Mouse (Mus musculus) testis, postnatal 14 days (tissue): ENCODE data around the gene Galnt7.
"Not testable (repeated sequence)": the region's sequence is repeated elsewhere in the genome, so short reads cannot be mapped to it uniquely, and the experiment has no call there.

Source experiments
- DNase-seq: peaks from one replicate; pipeline ENCODE4 v3.0.0; 2021; ENCODE audit warnings: low spot score

The Galnt7 gene

GRCm38 (mm10) chr8:57540110-57540838 is 112.6 kb downstream of the Galnt7 start:
- no peak for DNase-seq

GRCm38 (mm10) chr8:57538601-57539000 is 114.2 kb downstream of the Galnt7 start:
- DNase-seq = no peak

DNA sequence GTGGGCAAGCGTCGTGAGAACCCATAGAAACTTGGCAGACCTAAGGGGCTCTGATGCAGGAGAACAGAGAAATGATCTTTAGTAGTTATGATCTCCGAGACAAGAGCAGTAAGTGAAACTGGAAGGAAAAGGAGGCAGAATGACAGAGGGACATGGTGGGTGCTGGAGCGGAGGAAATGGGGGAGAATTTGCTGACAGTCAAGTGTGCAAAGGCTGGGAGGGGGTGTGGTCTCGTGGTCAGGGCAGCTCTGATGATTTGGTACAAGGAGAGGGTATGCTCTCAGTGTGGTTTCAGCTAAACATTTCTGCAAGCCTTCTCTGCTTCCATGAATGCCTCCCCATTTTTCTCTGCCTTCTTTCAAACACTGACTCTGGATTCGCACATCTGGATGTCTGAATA is 116.7 kb downstream of the Galnt7 start:
- DNase-seq = no peak

DNA sequence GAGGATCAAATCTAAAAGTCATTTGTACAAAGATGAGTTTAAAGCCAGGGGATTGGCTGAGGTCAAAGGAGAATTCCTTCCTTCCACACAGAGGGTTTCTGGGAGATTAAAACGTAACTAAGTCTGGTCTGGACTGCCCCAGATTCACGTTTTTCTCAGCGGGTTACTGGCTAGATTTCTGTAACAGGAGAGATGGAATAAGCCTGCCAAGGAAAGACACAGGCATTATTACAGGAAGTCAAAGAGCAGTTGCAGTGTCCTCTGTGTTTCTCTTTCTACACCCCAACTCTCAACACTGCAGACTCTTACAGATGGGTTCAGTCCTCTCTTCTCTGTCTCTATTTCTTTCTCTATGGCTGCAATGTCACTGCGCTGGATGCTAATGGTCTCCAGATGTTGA is 118.3 kb downstream of the Galnt7 start:
- DNase-seq = no peak

DNA sequence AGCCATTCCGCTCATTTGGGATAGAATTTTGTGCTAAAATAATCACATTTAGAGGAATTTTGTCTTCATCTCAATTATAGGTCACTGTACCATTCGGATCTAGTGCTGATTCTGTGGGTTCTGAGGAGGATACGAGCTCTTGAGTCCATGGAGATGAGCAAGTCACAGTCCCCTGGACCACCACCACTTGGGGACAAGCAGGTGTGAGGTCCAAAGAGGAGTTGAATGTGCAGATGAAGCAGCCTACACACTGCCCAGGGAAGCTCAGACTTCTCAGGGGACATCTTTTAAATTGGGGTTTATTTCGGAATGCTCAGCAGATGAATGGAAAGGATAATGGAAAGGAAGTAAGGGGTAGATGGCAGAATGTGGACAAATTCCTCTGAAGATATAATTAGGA is 119.7 kb downstream of the Galnt7 start:
- DNase-seq = no peak

GRCm38 (mm10) chr8:57532223-57532622 is 120.6 kb downstream of the Galnt7 start:
- DNase-seq = no peak

DNA sequence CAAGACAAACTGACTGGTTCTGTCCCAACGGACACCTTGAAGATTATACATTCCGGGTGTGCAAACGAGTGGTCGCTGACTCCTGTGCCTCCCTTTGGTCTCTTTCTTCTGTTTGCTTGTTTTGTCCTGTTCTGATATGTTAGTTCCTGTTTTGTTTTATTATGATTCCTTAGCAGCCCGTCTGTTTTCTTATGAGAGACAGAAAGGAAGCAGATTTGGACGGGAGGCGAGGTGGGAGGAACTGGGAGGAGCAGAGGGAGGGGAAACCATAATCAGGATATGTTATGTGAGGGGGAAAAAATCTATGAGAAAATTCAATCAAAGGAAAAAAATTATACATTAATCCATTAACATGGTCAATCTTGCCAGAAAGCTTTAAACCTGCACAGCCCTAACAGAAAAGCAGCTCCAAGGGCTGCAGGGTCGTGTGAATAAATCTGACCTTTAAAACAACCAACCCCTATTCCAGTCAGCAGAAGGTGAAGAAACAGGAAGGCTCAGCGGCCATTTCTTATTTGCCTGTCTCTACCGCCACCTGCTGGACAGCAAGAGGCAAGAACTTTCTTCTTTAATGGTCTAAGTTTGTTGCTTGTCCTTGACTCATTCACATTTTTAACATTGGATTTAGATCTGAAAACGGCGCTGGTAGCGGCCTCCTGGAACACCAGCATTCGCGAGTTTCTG is 122.0 kb downstream of the Galnt7 start:
- peak; percentile 56 for DNase-seq

GRCm38 (mm10) chr8:57530238-57530637 is 122.6 kb downstream of the Galnt7 start:
- DNase-seq = no peak

DNA sequence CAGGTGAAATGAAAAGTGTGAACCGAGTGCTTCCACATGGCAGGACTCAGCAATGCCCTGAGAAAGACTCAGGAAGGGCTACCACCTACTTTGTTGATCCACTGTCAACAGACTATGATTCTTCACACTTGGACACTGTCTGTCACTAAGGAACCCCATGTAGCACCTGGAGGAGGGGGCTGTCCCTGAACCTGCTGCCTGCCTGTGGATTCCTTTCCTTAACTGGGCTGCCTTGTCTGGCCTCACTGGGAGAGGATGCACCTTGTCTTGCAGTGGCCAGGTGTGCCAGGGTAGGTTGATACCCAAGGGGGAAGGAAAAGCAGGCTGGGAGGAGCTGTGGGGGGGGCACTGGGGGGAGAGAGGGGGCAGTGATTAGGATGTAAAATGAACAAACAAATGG is 124.8 kb downstream of the Galnt7 start:
- no peak for DNase-seq

- no peak for DNase-seq
These were observed 132.5 kb downstream of the Galnt7 start for GRCm38 (mm10) chr8:57520186-57520786.

DNA sequence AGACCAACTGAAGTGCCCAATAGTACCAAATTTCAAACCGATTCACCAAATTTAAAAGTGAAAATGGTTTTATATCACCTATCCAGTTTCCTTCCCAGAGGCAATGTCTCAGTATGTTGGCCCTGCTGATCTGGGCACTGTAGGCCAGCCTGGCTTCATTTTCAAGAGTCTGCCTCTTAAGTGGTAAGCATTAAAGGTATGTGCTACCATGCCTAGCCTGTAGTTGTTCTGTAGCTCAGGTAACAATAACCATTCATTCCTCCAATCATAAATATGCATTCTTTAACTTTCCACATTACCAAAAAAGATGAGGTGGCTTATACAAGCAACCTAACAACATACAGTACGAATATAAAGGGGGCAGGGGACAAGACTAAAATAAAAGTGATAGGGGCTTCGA is 135.1 kb downstream of the Galnt7 start:
- DNase-seq = no peak

- not testable (repeated sequence) for DNase-seq
These were observed 136.1 kb downstream of the Galnt7 start for GRCm38 (mm10) chr8:57516685-57517084.

GRCm38 (mm10) chr8:57513178-57513661 is 139.6 kb downstream of the Galnt7 start:
- not testable (repeated sequence) for DNase-seq

GRCm38 (mm10) chr8:57512141-57513056 is 140.4 kb downstream of the Galnt7 start:
- peak; percentile 55 for DNase-seq

GRCm38 (mm10) chr8:57511316-57512118 is 141.3 kb downstream of the Galnt7 start, which contains the start of gene Hmgb2:
Gene Hmgb2 (plus strand): TSS chr8:57511907.
- DNase-seq = peak; percentile 100

- peak; percentile 72 for DNase-seq
These were observed 142.0 kb downstream of the Galnt7 start for GRCm38 (mm10) chr8:57510791-57511315.

- DNase-seq = no peak
These were observed 144.2 kb downstream of the Galnt7 start for GRCm38 (mm10) chr8:57508657-57509056.

DNA sequence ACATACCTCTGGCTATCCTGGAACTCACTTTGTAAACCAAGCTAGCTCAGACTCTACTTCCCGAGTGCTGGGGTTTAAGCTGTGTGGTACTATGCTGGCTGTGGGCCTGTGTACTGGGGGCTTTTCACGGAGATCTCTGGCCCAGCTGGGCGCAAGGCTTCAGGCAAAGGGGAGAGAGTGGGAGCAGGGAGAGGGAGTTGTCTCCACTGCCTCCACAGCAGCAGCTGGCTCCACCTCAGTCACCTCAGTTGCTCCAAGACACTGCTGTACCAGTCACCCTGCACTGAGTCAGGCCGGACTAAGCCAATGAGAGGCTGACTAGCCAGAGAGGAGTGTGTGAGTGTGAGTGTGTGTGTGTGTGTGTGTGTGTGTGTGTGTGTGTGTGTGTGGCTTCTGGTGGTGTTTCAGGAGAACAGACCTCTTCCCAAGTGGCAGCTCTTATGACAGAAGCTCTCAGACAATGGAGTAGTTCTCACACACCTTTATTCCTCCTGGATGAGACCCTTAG is 145.2 kb downstream of the Galnt7 start:
- no peak for DNase-seq

DNA sequence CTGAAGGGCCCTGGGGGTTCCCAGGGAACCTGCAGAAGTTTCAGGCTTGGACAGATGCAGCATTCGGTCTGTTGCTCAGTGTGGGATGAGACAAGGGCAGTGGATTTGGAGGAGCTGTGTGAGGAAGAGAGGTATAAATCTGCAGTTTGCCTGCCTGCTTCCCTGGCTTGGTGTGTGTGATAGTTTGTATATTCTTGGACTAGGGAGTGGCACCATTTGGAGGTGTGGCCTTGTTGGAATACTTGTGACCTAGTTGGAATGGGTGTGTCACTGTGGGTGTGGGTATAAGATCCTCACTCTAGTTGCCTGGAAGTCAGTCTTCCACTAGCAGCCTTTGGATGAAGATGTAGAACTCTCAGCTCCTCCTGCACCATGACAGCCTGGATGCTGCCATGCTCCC is 147.3 kb downstream of the Galnt7 start:
- DNase-seq = not testable (repeated sequence)

GRCm38 (mm10) chr8:57503641-57504040 is 149.2 kb downstream of the Galnt7 start:
- DNase-seq = peak; percentile 49
